Mouse (Mus musculus): ENCODE results near the gene Rasa3. TPM values are rescaled to one million over a fixed set of nuclear protein-coding genes. Genes with fewer than 3 reads are reported as not detected.
A peak's percentile ranks its signal among the peaks of the same experiment; 100 is the strongest.

Gene Rasa3
- total and polyA plus RNA-seq, 2 experiments from 2014 or later, result 20.5 to 52.7 TPM

DNA sequence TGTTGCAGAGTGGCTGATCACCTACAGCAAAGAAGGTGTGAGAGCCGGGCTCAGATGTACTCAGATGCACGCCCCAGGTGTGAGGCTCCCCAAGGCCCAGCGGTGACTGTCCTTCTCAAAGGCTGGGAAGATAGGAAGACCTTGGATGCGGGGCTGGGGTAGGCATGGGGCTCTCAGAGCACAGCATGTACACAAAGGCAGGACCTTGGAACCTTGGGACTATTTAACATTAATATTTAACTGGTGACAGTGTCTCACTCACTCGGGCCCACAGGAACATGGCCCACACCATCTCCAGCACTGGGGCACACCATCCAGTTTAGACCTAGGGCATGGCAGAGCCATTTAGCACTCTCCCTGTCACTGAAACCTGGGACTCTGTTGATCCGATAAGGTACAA is 99.5 kb downstream of the Rasa3 start:
- H3K4me1 ChIP-seq (ENCODE audit: insufficient read depth, low read length), result no peaks in the 10 kb centered on the region
- TF ChIP-seq CTCF (IDR thresholded peaks at IDR 0.05), result no peak
- H3K9me3 ChIP-seq (ENCODE audit: low read length), result no peaks in the 10 kb centered on the region
- H3K4me3 ChIP-seq (ENCODE audit: low read depth, low read length), result no peak overlapping the region
- no peak for DNase-seq (ENCODE audit: low spot score)
- no peak overlapping the region for H3K27ac ChIP-seq (ENCODE audit: low read depth, low read length)
- peaks cover 65% of the 10 kb centered on the region for H3K36me3 ChIP-seq (ENCODE audit: insufficient read depth, low read length)
- 96% methylated on average over 6 of the region's 6 CpGs for WGBS
- no peak overlapping the region for H3K9ac ChIP-seq (replicated peaks; ENCODE audit: low read length, poor library complexity, severe bottlenecking)
- no peak for ATAC-seq (ENCODE audit: low FRiP score)
- no peaks in the 10 kb centered on the region for H3K27me3 ChIP-seq (ENCODE audit: insufficient read depth, low read length)
- H3K4me2 ChIP-seq (ENCODE audit: low read depth, low read length, poor library complexity, severe bottlenecking), result no peak overlapping the region

- peaks cover 37% of the 10 kb centered on the region for H3K36me3 ChIP-seq (ENCODE audit: insufficient read depth, low read length)
- no peak overlapping the region for H3K4me2 ChIP-seq (ENCODE audit: low read depth, low read length, poor library complexity, severe bottlenecking)
- H3K4me1 ChIP-seq (ENCODE audit: insufficient read depth, low read length), result no peaks in the 10 kb centered on the region
- no peak for TF ChIP-seq CTCF (IDR thresholded peaks at IDR 0.05)
- H3K4me3 ChIP-seq (ENCODE audit: low read depth, low read length), result no peak overlapping the region
- 93% methylated on average over 11 of the region's 11 CpGs for WGBS
- no peak overlapping the region for H3K27ac ChIP-seq (ENCODE audit: low read depth, low read length)
- H3K27me3 ChIP-seq (ENCODE audit: insufficient read depth, low read length), result no peaks in the 10 kb centered on the region
- ATAC-seq (ENCODE audit: low FRiP score), result no peak
- no peak overlapping the region for H3K9ac ChIP-seq (replicated peaks; ENCODE audit: low read length, poor library complexity, severe bottlenecking)
- no peaks in the 10 kb centered on the region for H3K9me3 ChIP-seq (ENCODE audit: low read length)
- peak; percentile 7 for DNase-seq (ENCODE audit: low spot score)
These were observed 105.4 kb downstream of the Rasa3 start for GRCm38 (mm10) chr8:13571999-13572398.

- no peak within 1 kb of the TSS for H3K9ac ChIP-seq (replicated peaks; ENCODE audit: low read length, poor library complexity, severe bottlenecking)
- H3K9me3 ChIP-seq (ENCODE audit: low read length), result no peaks in the 10 kb centered on the region
- ATAC-seq (ENCODE audit: low FRiP score), result no peak
- H3K27ac ChIP-seq (ENCODE audit: low read depth, low read length), result no peak within 1 kb of the TSS
- WGBS, result 41% methylated on average over 12 of the region's 13 CpGs
- no peak within 1 kb of the TSS for H3K4me3 ChIP-seq (ENCODE audit: low read depth, low read length)
- no peaks in the 10 kb centered on the region for H3K27me3 ChIP-seq (ENCODE audit: insufficient read depth, low read length)
- no peak within 1 kb of the TSS for H3K4me2 ChIP-seq (ENCODE audit: low read depth, low read length, poor library complexity, severe bottlenecking)
- H3K4me1 ChIP-seq (ENCODE audit: insufficient read depth, low read length), result no peaks in the 10 kb centered on the region
- DNase-seq (ENCODE audit: low spot score), result no peak
- 0 out of 2 replicates have a peak, but pooled peaks have one; percentile 2 for TF ChIP-seq CTCF (IDR thresholded peaks at IDR 0.05)
- H3K36me3 ChIP-seq (ENCODE audit: insufficient read depth, low read length), result no peaks in the 10 kb centered on the region
These were observed 115.3 kb downstream of the Rasa3 start, which contains the start of gene 1700029H14Rik for GRCm38 (mm10) chr8:13562118-13562517. Gene 1700029H14Rik, minus strand, starts transcription at chr8:13562461.

GRCm38 (mm10) chr8:13557526-13557925 is 119.9 kb downstream of the Rasa3 start:
- Histone ChIP-seq H3K27ac (ENCODE audit: low read depth, low read length) (no peak overlapping the region), H3K9me3 (ENCODE audit: low read length) (no peaks in the 10 kb centered on the region), H3K4me3 (ENCODE audit: low read depth, low read length) (no peak overlapping the region), H3K4me2 (ENCODE audit: low read depth, low read length, poor library complexity, severe bottlenecking) (no peak overlapping the region), H3K9ac (replicated peaks; ENCODE audit: low read length, poor library complexity, severe bottlenecking) (no peak overlapping the region), H3K4me1 (ENCODE audit: insufficient read depth, low read length) (no peaks in the 10 kb centered on the region), H3K27me3 (ENCODE audit: insufficient read depth, low read length) (no peaks in the 10 kb centered on the region), H3K36me3 (ENCODE audit: insufficient read depth, low read length) (no peaks in the 10 kb centered on the region)
- ATAC-seq (ENCODE audit: low FRiP score) (no peak), DNase-seq (ENCODE audit: low spot score) (no peak)
- 89% methylated on average over 2 of the region's 2 CpGs for WGBS
- no peak for TF ChIP-seq CTCF (IDR thresholded peaks at IDR 0.05)

GRCm38 (mm10) chr8:13551574-13551830 is 125.9 kb downstream of the Rasa3 start:
- H3K4me3 ChIP-seq (ENCODE audit: low read depth, low read length), result no peak overlapping the region
- no peak for ATAC-seq (ENCODE audit: low FRiP score)
- H3K9me3 ChIP-seq (ENCODE audit: low read length), result no peaks in the 10 kb centered on the region
- no peaks in the 10 kb centered on the region for H3K36me3 ChIP-seq (ENCODE audit: insufficient read depth, low read length)
- no peak overlapping the region for H3K9ac ChIP-seq (replicated peaks; ENCODE audit: low read length, poor library complexity, severe bottlenecking)
- H3K27me3 ChIP-seq (ENCODE audit: insufficient read depth, low read length), result no peaks in the 10 kb centered on the region
- DNase-seq (ENCODE audit: low spot score), result no peak
- 93% methylated on average over 6 of the region's 6 CpGs for WGBS
- no peak overlapping the region for H3K27ac ChIP-seq (ENCODE audit: low read depth, low read length)
- no peaks in the 10 kb centered on the region for H3K4me1 ChIP-seq (ENCODE audit: insufficient read depth, low read length)
- H3K4me2 ChIP-seq (ENCODE audit: low read depth, low read length, poor library complexity, severe bottlenecking), result no peak overlapping the region
- no peak for TF ChIP-seq CTCF (IDR thresholded peaks at IDR 0.05)

GRCm38 (mm10) chr8:13550718-13551573 is 126.5 kb downstream of the Rasa3 start:
- Histone ChIP-seq H3K4me2 (ENCODE audit: low read depth, low read length, poor library complexity, severe bottlenecking) (no peak overlapping the region), H3K27me3 (ENCODE audit: insufficient read depth, low read length) (no peaks in the 10 kb centered on the region), H3K36me3 (ENCODE audit: insufficient read depth, low read length) (no peaks in the 10 kb centered on the region), H3K4me3 (ENCODE audit: low read depth, low read length) (no peak overlapping the region), H3K27ac (ENCODE audit: low read depth, low read length) (no peak overlapping the region), H3K4me1 (ENCODE audit: insufficient read depth, low read length) (no peaks in the 10 kb centered on the region), H3K9me3 (ENCODE audit: low read length) (no peaks in the 10 kb centered on the region), H3K9ac (replicated peaks; ENCODE audit: low read length, poor library complexity, severe bottlenecking) (no peak overlapping the region)
- DNase-seq (ENCODE audit: low spot score) (peak; percentile 96), ATAC-seq (ENCODE audit: low FRiP score) (peak; percentile 90)
- WGBS, result 62% methylated on average over 9 of the region's 9 CpGs
- TF ChIP-seq CTCF (IDR thresholded peaks at IDR 0.05), result peak; percentile 96
